Mouse (Mus musculus): ENCODE results near the gene Rab6b.

- no peak for TF ChIP-seq CTCF (IDR thresholded peaks at IDR 0.05; ENCODE audit: borderline replicate concordance, extremely low read depth, insufficient read depth, insufficient read length)
- no peak for TF ChIP-seq POLR2A (IDR thresholded peaks at IDR 0.05; ENCODE audit: borderline replicate concordance, extremely low read depth, insufficient read depth, insufficient read length, poor library complexity, severe bottlenecking)
Observed at GRCm38 (mm10) chr9:103212654-103213420, 101.2 kb downstream of the Rab6b start.

Data from brain, embryonic 14.5 days (tissue).